In the genomic region with DNA sequence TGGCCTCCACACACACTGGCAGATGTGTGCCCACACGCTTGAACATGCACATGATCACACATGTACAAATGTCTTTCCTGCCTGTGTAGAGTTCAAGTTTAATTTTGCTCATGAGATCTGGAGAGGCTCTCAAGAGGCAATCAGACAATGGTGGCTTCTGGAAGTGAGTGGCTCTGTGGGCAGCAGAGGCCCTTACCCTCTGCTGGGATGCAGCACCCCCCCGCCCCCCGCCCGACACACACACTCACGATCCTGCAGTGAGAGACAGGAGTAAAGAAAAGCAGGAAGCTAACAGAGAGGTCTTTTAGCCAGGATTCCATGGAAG, we compare ENCODE assay signal across 10 mouse cellular contexts. TPM values are rescaled to one million over a fixed set of nuclear protein-coding genes. Genes with fewer than 3 reads are reported as not detected.
DNase-seq lines count a peak whose midpoint lies in the region; ATAC-seq and TF ChIP-seq lines count a peak whose summit lies in the region.
"Had no signal": no experiment of that assay in that cellular context is flagged by ENCODE, and none has a peak within 500 bp of the region (broad histone marks: within the 10 kb centered on the region; RNA-seq: fewer than 3 reads in every experiment).

No protein-coding gene starts in this region.

- peak overlapping the region; percentile 41 for H3K27ac ChIP-seq in intestine, embryonic 16.5 days (ENCODE audit: low read length)
- no peak overlapping the region for H3K27ac ChIP-seq in intestine, postnatal 0 days (ENCODE audit: low read depth, low read length)
- H3K27ac ChIP-seq in embryonic facial prominence, embryonic 14.5 days (replicated peaks; ENCODE audit: low read depth, low read length), result peak overlapping the region; percentile 22; the same call in 1 of the 2 replicates
- peak overlapping the region; percentile 92 for H3K27ac ChIP-seq in hindbrain, embryonic 11.5 days (ENCODE audit: low read depth, low read length)
- peak overlapping the region; percentile 68 for H3K27ac ChIP-seq in midbrain, embryonic 16.5 days (ENCODE audit: low read length)

- no peaks in the 10 kb centered on the region for H3K9me3 ChIP-seq in intestine, embryonic 16.5 days (ENCODE audit: control insufficient read depth, low read length)
- H3K9me3 ChIP-seq in intestine, postnatal 0 days (ENCODE audit: control insufficient read depth), result no peaks in the 10 kb centered on the region
- H3K9me3 ChIP-seq in embryonic facial prominence, embryonic 14.5 days (ENCODE audit: control insufficient read depth, low read length), result no peaks in the 10 kb centered on the region
- no peaks in the 10 kb centered on the region for H3K9me3 ChIP-seq in hindbrain, embryonic 11.5 days (ENCODE audit: control insufficient read depth, low read length)
- H3K9me3 ChIP-seq in midbrain, embryonic 16.5 days (replicated peaks; ENCODE audit: control insufficient read depth, low read length, poor library complexity, severe bottlenecking), result no peaks in the 10 kb centered on the region

- no peaks in the 10 kb centered on the region for H3K36me3 ChIP-seq in intestine, embryonic 16.5 days (ENCODE audit: control insufficient read depth, insufficient read depth, low read length)
- no peaks in the 10 kb centered on the region for H3K36me3 ChIP-seq in intestine, postnatal 0 days (ENCODE audit: control insufficient read depth, insufficient read depth)
- no peaks in the 10 kb centered on the region for H3K36me3 ChIP-seq in embryonic facial prominence, embryonic 14.5 days (ENCODE audit: control insufficient read depth, insufficient read depth, low read length)
- 0 out of 2 replicates have a peak, but pooled peaks cover 2% of the 10 kb centered on the region for H3K36me3 ChIP-seq in hindbrain, embryonic 11.5 days (ENCODE audit: control insufficient read depth, insufficient read depth, low read length)
- no peaks in the 10 kb centered on the region for H3K36me3 ChIP-seq in midbrain, embryonic 16.5 days (ENCODE audit: control insufficient read depth, insufficient read depth, low read length)

- no peak overlapping the region for H3K4me3 ChIP-seq in intestine, embryonic 16.5 days (ENCODE audit: low read length)
- H3K4me3 ChIP-seq in intestine, postnatal 0 days (ENCODE audit: low read depth, low read length), result no peak overlapping the region
- no peak overlapping the region for H3K4me3 ChIP-seq in embryonic facial prominence, embryonic 14.5 days (ENCODE audit: low read depth, low read length)
- H3K4me3 ChIP-seq in hindbrain, embryonic 11.5 days (ENCODE audit: low read depth, low read length), result no peak overlapping the region
- H3K4me3 ChIP-seq in midbrain, embryonic 16.5 days (ENCODE audit: low read depth, low read length), result no peak overlapping the region

- H3K27me3 ChIP-seq in intestine, embryonic 16.5 days (replicated peaks; ENCODE audit: control insufficient read depth, insufficient read depth, low read length), result no peaks in the 10 kb centered on the region
- H3K27me3 ChIP-seq in intestine, postnatal 0 days (replicated peaks; ENCODE audit: control insufficient read depth, insufficient read depth, low read length), result no peaks in the 10 kb centered on the region
- H3K27me3 ChIP-seq in embryonic facial prominence, embryonic 14.5 days (replicated peaks; ENCODE audit: control insufficient read depth, insufficient read depth, low read length), result no peaks in the 10 kb centered on the region
- H3K27me3 ChIP-seq in hindbrain, embryonic 11.5 days (ENCODE audit: control insufficient read depth, insufficient read depth, low read length), result no peaks in the 10 kb centered on the region
- H3K27me3 ChIP-seq in midbrain, embryonic 16.5 days (ENCODE audit: control insufficient read depth, insufficient read depth, low read depth, low read length), result no peaks in the 10 kb centered on the region

- peak; percentile 46 for ATAC-seq in intestine, embryonic 16.5 days
- no peak for ATAC-seq in intestine, postnatal 0 days
- ATAC-seq in embryonic facial prominence, embryonic 14.5 days (ENCODE audit: low read depth), result no peak
- ATAC-seq in hindbrain, embryonic 11.5 days (ENCODE audit: low FRiP score), result no peak; the same call in 1 of the 2 replicates
- peak; percentile 47 for ATAC-seq in midbrain, embryonic 16.5 days
- ATAC-seq in CD4-positive, CD25-positive, alpha-beta regulatory T cell, adult 4 months, result no peak

- 52% methylated on average over 5 of the region's 5 CpGs for WGBS in intestine, embryonic 16.5 days
- 74% methylated on average over 5 of the region's 5 CpGs for WGBS in intestine, postnatal 0 days
- 41% methylated on average over 5 of the region's 5 CpGs for WGBS in embryonic facial prominence, embryonic 14.5 days
- WGBS in hindbrain, embryonic 11.5 days, result 20% methylated on average over 5 of the region's 5 CpGs
- WGBS in midbrain, embryonic 16.5 days, result 23% methylated on average over 5 of the region's 5 CpGs

- no peak for DNase-seq in embryonic facial prominence, embryonic 14.5 days (ENCODE audit: low spot score)
- peak; percentile 30 for DNase-seq in hindbrain, embryonic 11.5 days (ENCODE audit: low spot score)
- no peak for DNase-seq in frontal cortex, postnatal 36 days (ENCODE audit: low spot score in 2 of 2)
- DNase-seq in spleen, postnatal 4 days (ENCODE audit: low spot score in 2 of 2), result no peak
- DNase-seq: cerebellum, adult 8-10 months; right cerebral cortex, postnatal 4 days had no signal

- no peak overlapping the region for H3K9ac ChIP-seq in intestine, embryonic 16.5 days (ENCODE audit: low read depth, low read length)
- no peak overlapping the region for H3K9ac ChIP-seq in intestine, postnatal 0 days (ENCODE audit: low read depth, low read length)
- H3K9ac ChIP-seq in embryonic facial prominence, embryonic 14.5 days (ENCODE audit: low read depth, low read length), result no peak overlapping the region
- peak overlapping the region; percentile 31; the same call in 1 of the 2 replicates for H3K9ac ChIP-seq in hindbrain, embryonic 11.5 days (ENCODE audit: low read depth, low read length)
- peak overlapping the region; percentile 50; the same call in 1 of the 2 replicates for H3K9ac ChIP-seq in midbrain, embryonic 16.5 days (ENCODE audit: low read depth, low read length)

- peaks cover 14% of the 10 kb centered on the region; the same call in 1 of the 2 replicates for H3K4me1 ChIP-seq in intestine, embryonic 16.5 days (ENCODE audit: control insufficient read depth, insufficient read depth, low read length)
- H3K4me1 ChIP-seq in intestine, postnatal 0 days (replicated peaks; ENCODE audit: control insufficient read depth, insufficient read depth, low read length), result no peaks in the 10 kb centered on the region
- H3K4me1 ChIP-seq in embryonic facial prominence, embryonic 14.5 days (ENCODE audit: control insufficient read depth, insufficient read depth, low read length), result peaks cover 12% of the 10 kb centered on the region
- H3K4me1 ChIP-seq in hindbrain, embryonic 11.5 days (replicated peaks; ENCODE audit: control insufficient read depth, insufficient read depth, low read length), result peaks cover 12% of the 10 kb centered on the region
- H3K4me1 ChIP-seq in midbrain, embryonic 16.5 days (ENCODE audit: control insufficient read depth, insufficient read depth, low read length), result peaks cover 15% of the 10 kb centered on the region

- no peak for TF ChIP-seq CTCF in intestine, postnatal 0 days (IDR thresholded peaks at IDR 0.05; ENCODE audit: low read depth)

- H3K4me2 ChIP-seq in intestine, embryonic 16.5 days (ENCODE audit: low read depth, low read length), result no peak overlapping the region
- no peak overlapping the region for H3K4me2 ChIP-seq in intestine, postnatal 0 days (replicated peaks; ENCODE audit: low read depth)
- H3K4me2 ChIP-seq in embryonic facial prominence, embryonic 14.5 days (ENCODE audit: low read depth, low read length), result no peak overlapping the region
- no peak overlapping the region for H3K4me2 ChIP-seq in hindbrain, embryonic 11.5 days (replicated peaks; ENCODE audit: low read depth, low read length)
- no peak overlapping the region for H3K4me2 ChIP-seq in midbrain, embryonic 16.5 days (ENCODE audit: low read length)

RNA-seq across cellular contexts. Expression of gene Tspan18, which starts 31.1 kb away (rescaled TPM):
- 19.5 and 19.6 TPM in 2 replicates for polyA plus RNA-seq in intestine, embryonic 16.5 days (2015; fragmentation: Nextera tagmentation; extraction: Ambion mirVana)
- 12.2 and 18.0 TPM in 2 replicates for polyA plus RNA-seq in intestine, postnatal 0 days (2015; fragmentation: Nextera tagmentation; extraction: Ambion mirVana)
- 31.2 and 34.5 TPM in 2 replicates for polyA plus RNA-seq in embryonic facial prominence, embryonic 14.5 days (2014; fragmentation: Nextera tagmentation; extraction: Ambion mirVana)
- polyA plus RNA-seq in hindbrain, embryonic 11.5 days (2014; fragmentation: Nextera tagmentation; extraction: Ambion mirVana), result 61.0 and 71.4 TPM in 2 replicates
- 20.1 and 21.2 TPM in 2 replicates for polyA plus RNA-seq in midbrain, embryonic 16.5 days (2015; fragmentation: Nextera tagmentation; extraction: Ambion mirVana)
- polyA plus RNA-seq in CD4-positive, CD25-positive, alpha-beta regulatory T cell, adult 4 months (2017; shearing (Covaris generic)), result under 1 TPM in 1 of 2 experiments, not detected in 1; 0.08 TPM

Comparison
In these comparisons a context has a peak if more than half of its experiments do, and no peak if none do; other contexts are left out.
1. ATAC-seq: peak in intestine, embryonic 16.5 days (single experiment) and midbrain, embryonic 16.5 days (single experiment); none in intestine, postnatal 0 days (single experiment), embryonic facial prominence, embryonic 14.5 days (single experiment), hindbrain, embryonic 11.5 days (single experiment) and CD4-positive, CD25-positive, alpha-beta regulatory T cell, adult 4 months (single experiment).
2. H3K9ac ChIP-seq: peak in hindbrain, embryonic 11.5 days (single experiment) and midbrain, embryonic 16.5 days (single experiment); none in intestine, embryonic 16.5 days (single experiment), intestine, postnatal 0 days (single experiment) and embryonic facial prominence, embryonic 14.5 days (single experiment).
3. RNA of gene Tspan18, which starts 31.1 kb away (polyA plus RNA-seq): 61.0 to 71.4 TPM in hindbrain, embryonic 11.5 days, 31.2 to 34.5 TPM in embryonic facial prominence, embryonic 14.5 days, 20.1 to 21.2 TPM in midbrain, embryonic 16.5 days, 19.5 to 19.6 TPM in intestine, embryonic 16.5 days and 12.2 to 18.0 TPM in intestine, postnatal 0 days; 0.08 TPM in CD4-positive, CD25-positive, alpha-beta regulatory T cell, adult 4 months; every median in the first group is over 10 times any median in the second.